Mouse (Mus musculus): ENCODE measurements around the gene Qtrt1. TPM values are rescaled to one million over a fixed set of nuclear protein-coding genes. Genes with fewer than 3 reads are reported as not detected.

Gene Qtrt1
- 21.2 and 22.9 TPM in 2 replicates for polyA plus RNA-seq (2012; rRNA removed)

DNA sequence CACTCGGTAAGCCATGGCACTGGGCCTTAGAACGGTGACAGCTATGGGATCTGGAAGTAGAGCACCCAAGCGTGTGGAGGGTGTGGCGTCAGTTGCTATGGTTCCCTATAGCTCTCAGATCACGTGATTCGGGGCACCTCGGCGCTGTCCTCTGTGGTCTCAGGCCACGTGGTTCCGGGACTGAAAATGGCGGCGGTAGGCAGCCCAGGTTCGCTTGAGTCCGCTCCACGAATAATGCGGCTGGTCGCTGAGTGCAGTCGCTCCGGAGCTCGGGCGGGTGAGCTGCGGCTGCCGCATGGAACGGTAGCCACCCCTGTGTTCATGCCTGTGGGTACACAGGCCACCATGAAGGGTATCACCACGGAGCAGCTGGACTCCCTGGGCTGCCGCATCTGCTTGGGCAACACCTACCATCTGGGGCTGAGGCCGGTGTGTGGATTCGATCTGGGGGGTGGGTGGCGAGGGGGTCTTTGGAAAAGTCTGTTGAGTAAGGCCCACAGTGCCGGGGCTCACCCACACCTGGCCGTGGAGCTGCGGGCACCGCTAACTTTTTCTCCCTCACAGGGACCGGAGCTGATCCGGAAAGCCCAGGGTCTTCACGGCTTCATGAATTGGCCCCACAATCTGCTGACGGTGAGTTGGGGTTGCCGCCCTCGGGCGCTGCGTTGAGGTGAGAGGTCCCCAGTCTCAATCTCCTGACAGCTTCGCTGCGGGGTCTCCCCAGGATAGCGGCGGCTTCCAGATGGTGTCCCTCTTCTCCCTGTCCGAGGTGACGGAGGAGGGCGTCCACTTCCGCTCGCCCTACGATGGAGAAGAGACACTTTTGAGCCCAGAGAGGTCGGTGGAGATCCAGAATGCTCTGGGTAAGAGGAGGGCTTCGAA lies at the start of gene Qtrt1:
Gene Qtrt1, plus strand, starts transcription at position 169 of the 882 bp plus-strand sequence.

GRCm38 (mm10) chr9:21367357-21368111 lies 44.1 kb upstream of the Qtrt1 start, which contains the start of gene Ilf3:
Gene Ilf3 (plus strand): TSS chr9:21367871.

GRCm38 (mm10) chr9:21424631-21425555 lies 13.3 kb downstream of the Qtrt1 start, which contains the start of gene Dnm2:
Gene Dnm2 (plus strand): TSS chr9:21424908.

Other genes starting within 250 kb of the Qtrt1 start
- 1.5 and 1.6 TPM in 2 replicates for gene Pde4a, start 246.1 kb upstream of the Qtrt1 start, polyA plus RNA-seq (2012; rRNA removed)
- 17.2 and 17.3 TPM in 2 replicates for gene Keap1, start 172.5 kb upstream of the Qtrt1 start, polyA plus RNA-seq (2012; rRNA removed)
- 0.10 TPM in 2 replicates for gene S1pr5, start 163.4 kb upstream of the Qtrt1 start, polyA plus RNA-seq (2012; rRNA removed)
- gene Atg4d, start 146.5 kb upstream of the Qtrt1 start, polyA plus RNA-seq (2012; rRNA removed), result 28.1 and 29.4 TPM in 2 replicates
- 16.4 and 19.3 TPM in 2 replicates for gene Kri1, start 123.9 kb upstream of the Qtrt1 start, polyA plus RNA-seq (2012; rRNA removed)
- gene Cdkn2d, start 120.4 kb upstream of the Qtrt1 start, polyA plus RNA-seq (2012; rRNA removed), result 50.5 and 57.7 TPM in 2 replicates
- gene Ap1m2, start 99.5 kb upstream of the Qtrt1 start, polyA plus RNA-seq (2012; rRNA removed), result 0.45 and 0.55 TPM in 2 replicates
- gene Slc44a2, start 91.1 kb upstream of the Qtrt1 start, polyA plus RNA-seq (2012; rRNA removed), result 13.5 and 14.8 TPM in 2 replicates
- gene Ilf3, start 44.0 kb upstream of the Qtrt1 start, polyA plus RNA-seq (2012; rRNA removed), result 18.1 and 20.1 TPM in 2 replicates
- 27.2 and 33.8 TPM in 2 replicates for gene Dnm2, start 13.1 kb downstream of the Qtrt1 start, polyA plus RNA-seq (2012; rRNA removed)
- 18.9 and 20.8 TPM in 2 replicates for gene Tmed1, start 98.4 kb downstream of the Qtrt1 start, polyA plus RNA-seq (2012; rRNA removed)
- 19.9 and 20.6 TPM in 2 replicates for gene AB124611, start 114.3 kb downstream of the Qtrt1 start, polyA plus RNA-seq (2012; rRNA removed)
- 15.1 and 20.3 TPM in 2 replicates for gene Carm1, start 135.1 kb downstream of the Qtrt1 start, polyA plus RNA-seq (2012; rRNA removed)
- 13.7 and 14.3 TPM in 2 replicates for gene Timm29, start 180.9 kb downstream of the Qtrt1 start, polyA plus RNA-seq (2012; rRNA removed)
- 12.8 and 14.3 TPM in 2 replicates for gene Yipf2, start 181.0 kb downstream of the Qtrt1 start, polyA plus RNA-seq (2012; rRNA removed)
- 14.1 and 16.4 TPM in 2 replicates for gene Smarca4, start 204.3 kb downstream of the Qtrt1 start, polyA plus RNA-seq (2012; rRNA removed)

Data from liver, embryonic 18 days (tissue).